Mouse (Mus musculus): ENCODE measurements at regions not wholly inside any gene's neighbourhood (a gene's known extent, or its start where the extent isn't known, plus 50 kb on each side); places are given as distances from the start of the nearest gene placed in this dataset.
A peak's percentile ranks its signal among the peaks of the same experiment; 100 is the strongest.
"Not testable (repeated sequence)": the region's sequence is repeated elsewhere in the genome, so short reads cannot be mapped to it uniquely, and the experiment has no call there.

- H3K27me3 ChIP-seq (ENCODE audit: control insufficient read depth, insufficient read depth, low read length), result no peaks in the 10 kb centered on the region
- H3K36me3 ChIP-seq (ENCODE audit: control insufficient read depth, insufficient read depth, low read length), result no peaks in the 10 kb centered on the region
- ATAC-seq (replicated peaks; ENCODE audit: insufficient number of reproducible peaks, low FRiP score, low TSS enrichment), result no peak
- no peaks in the 10 kb centered on the region for H3K9me3 ChIP-seq (replicated peaks; ENCODE audit: control insufficient read depth, low read length)
- H3K4me3 ChIP-seq (ENCODE audit: low read depth, low read length), result no peak overlapping the region
- no peak overlapping the region for H3K27ac ChIP-seq (ENCODE audit: low read depth, low read length)
- no peaks in the 10 kb centered on the region for H3K4me1 ChIP-seq (ENCODE audit: control insufficient read depth, insufficient read depth, low read length)
- no peak overlapping the region for H3K4me2 ChIP-seq
- no peak overlapping the region for H3K9ac ChIP-seq (ENCODE audit: low read depth, low read length)
These were observed 363.5 kb upstream of the Agtr1b start for GRCm38 (mm10) chr3:20730481-20730880.

- H3K36me3 ChIP-seq (ENCODE audit: control insufficient read depth, insufficient read depth, low read length); H3K9ac ChIP-seq (ENCODE audit: low read depth, low read length); H3K4me1 ChIP-seq (ENCODE audit: control insufficient read depth, insufficient read depth, low read length); H3K27ac ChIP-seq (ENCODE audit: low read depth, low read length); ATAC-seq (replicated peaks; ENCODE audit: insufficient number of reproducible peaks, low FRiP score, low TSS enrichment); H3K9me3 ChIP-seq (replicated peaks; ENCODE audit: control insufficient read depth, low read length); H3K4me3 ChIP-seq (ENCODE audit: low read depth, low read length); H3K4me2 ChIP-seq; H3K27me3 ChIP-seq (ENCODE audit: control insufficient read depth, insufficient read depth, low read length): not testable (repeated sequence)
These were observed 362.8 kb upstream of the Agtr1b start for GRCm38 (mm10) chr3:20729776-20730175.

GRCm38 (mm10) chr3:20714671-20715070 is 347.7 kb upstream of the Agtr1b start:
- ATAC-seq (replicated peaks; ENCODE audit: insufficient number of reproducible peaks, low FRiP score, low TSS enrichment), result no peak
- 0 out of 2 replicates have a peak, but pooled peaks cover 2% of the 10 kb centered on the region for H3K9me3 ChIP-seq (replicated peaks; ENCODE audit: control insufficient read depth, low read length)
- no peaks in the 10 kb centered on the region for H3K27me3 ChIP-seq (ENCODE audit: control insufficient read depth, insufficient read depth, low read length)
- H3K4me1 ChIP-seq (ENCODE audit: control insufficient read depth, insufficient read depth, low read length), result no peaks in the 10 kb centered on the region
- H3K27ac ChIP-seq (ENCODE audit: low read depth, low read length), result no peak overlapping the region
- no peak overlapping the region for H3K4me2 ChIP-seq
- no peak overlapping the region for H3K9ac ChIP-seq (ENCODE audit: low read depth, low read length)
- no peak overlapping the region for H3K4me3 ChIP-seq (ENCODE audit: low read depth, low read length)
- H3K36me3 ChIP-seq (ENCODE audit: control insufficient read depth, insufficient read depth, low read length), result no peaks in the 10 kb centered on the region
- WGBS (ENCODE audit: insufficient replicate concordance), result 35% methylated on average over 1 of the region's 1 CpGs

- WGBS (ENCODE audit: insufficient replicate concordance), result 31% methylated on average over 2 of the region's 2 CpGs
- no peak for ATAC-seq (replicated peaks; ENCODE audit: insufficient number of reproducible peaks, low FRiP score, low TSS enrichment)
These were observed 342.7 kb upstream of the Agtr1b start for GRCm38 (mm10) chr3:20709661-20710060.

GRCm38 (mm10) chr3:20695322-20695859 is 328.4 kb upstream of the Agtr1b start:
- H3K36me3 ChIP-seq (ENCODE audit: control insufficient read depth, insufficient read depth, low read length), result no peaks in the 10 kb centered on the region
- H3K9ac ChIP-seq (ENCODE audit: low read depth, low read length), result no peak overlapping the region
- 85% methylated on average over 2 of the region's 2 CpGs for WGBS (ENCODE audit: insufficient replicate concordance)
- H3K4me1 ChIP-seq (ENCODE audit: control insufficient read depth, insufficient read depth, low read length), result no peaks in the 10 kb centered on the region
- H3K4me3 ChIP-seq (ENCODE audit: low read depth, low read length), result no peak overlapping the region
- no peak overlapping the region for H3K4me2 ChIP-seq
- H3K27me3 ChIP-seq (ENCODE audit: control insufficient read depth, insufficient read depth, low read length), result no peaks in the 10 kb centered on the region
- no peaks in the 10 kb centered on the region for H3K9me3 ChIP-seq (replicated peaks; ENCODE audit: control insufficient read depth, low read length)
- ATAC-seq (replicated peaks; ENCODE audit: insufficient number of reproducible peaks, low FRiP score, low TSS enrichment), result no peak
- H3K27ac ChIP-seq (ENCODE audit: low read depth, low read length), result no peak overlapping the region

More at GRCm38 (mm10) chr3:20709661-20710060, 342.7 kb upstream of the Agtr1b start:
- Histone ChIP-seq H3K9me3 (replicated peaks; ENCODE audit: control insufficient read depth, low read length) (no peaks in the 10 kb centered on the region), H3K4me2 (no peak overlapping the region), H3K27me3 (ENCODE audit: control insufficient read depth, insufficient read depth, low read length) (no peaks in the 10 kb centered on the region), H3K36me3 (ENCODE audit: control insufficient read depth, insufficient read depth, low read length) (no peaks in the 10 kb centered on the region), H3K9ac (ENCODE audit: low read depth, low read length) (no peak overlapping the region), H3K4me3 (ENCODE audit: low read depth, low read length) (no peak overlapping the region), H3K27ac (ENCODE audit: low read depth, low read length) (no peak overlapping the region), H3K4me1 (ENCODE audit: control insufficient read depth, insufficient read depth, low read length) (no peaks in the 10 kb centered on the region)

GRCm38 (mm10) chr3:20680944-20681494 is 314.0 kb upstream of the Agtr1b start:
- H3K9ac ChIP-seq (ENCODE audit: low read depth, low read length), result no peak overlapping the region
- no peaks in the 10 kb centered on the region for H3K36me3 ChIP-seq (ENCODE audit: control insufficient read depth, insufficient read depth, low read length)
- H3K4me1 ChIP-seq (ENCODE audit: control insufficient read depth, insufficient read depth, low read length), result no peaks in the 10 kb centered on the region
- no peak overlapping the region for H3K4me2 ChIP-seq
- WGBS (ENCODE audit: insufficient replicate concordance), result 68% methylated on average over 6 of the region's 6 CpGs
- H3K27me3 ChIP-seq (ENCODE audit: control insufficient read depth, insufficient read depth, low read length), result no peaks in the 10 kb centered on the region
- ATAC-seq (replicated peaks; ENCODE audit: insufficient number of reproducible peaks, low FRiP score, low TSS enrichment), result no peak
- H3K4me3 ChIP-seq (ENCODE audit: low read depth, low read length), result no peak overlapping the region
- no peak overlapping the region for H3K27ac ChIP-seq (ENCODE audit: low read depth, low read length)
- H3K9me3 ChIP-seq (replicated peaks; ENCODE audit: control insufficient read depth, low read length), result no peaks in the 10 kb centered on the region

- Histone ChIP-seq H3K27ac (ENCODE audit: low read depth, low read length) (0 out of 2 replicates have a peak overlapping the region, but pooled peaks have one; percentile 1), H3K9me3 (replicated peaks; ENCODE audit: control insufficient read depth, low read length) (no peaks in the 10 kb centered on the region; the same call in none of the 2 replicates), H3K9ac (ENCODE audit: low read depth, low read length) (no peak overlapping the region), H3K36me3 (ENCODE audit: control insufficient read depth, insufficient read depth, low read length) (no peaks in the 10 kb centered on the region), H3K27me3 (ENCODE audit: control insufficient read depth, insufficient read depth, low read length) (no peaks in the 10 kb centered on the region), H3K4me2 (no peak overlapping the region), H3K4me1 (ENCODE audit: control insufficient read depth, insufficient read depth, low read length) (peaks cover 7% of the 10 kb centered on the region; the same call in 1 of the 2 replicates), H3K4me3 (ENCODE audit: low read depth, low read length) (no peak overlapping the region)
- peak; percentile 73 for ATAC-seq (replicated peaks; ENCODE audit: insufficient number of reproducible peaks, low FRiP score, low TSS enrichment)
- 8% methylated on average over 1 of the region's 1 CpGs for WGBS (ENCODE audit: insufficient replicate concordance)
These were observed 294.9 kb upstream of the Agtr1b start for GRCm38 (mm10) chr3:20661883-20662282.

GRCm38 (mm10) chr3:20655345-20655744 is 288.4 kb upstream of the Agtr1b start:
- H3K4me3 ChIP-seq (ENCODE audit: low read depth, low read length), result no peak overlapping the region
- no peak overlapping the region for H3K27ac ChIP-seq (ENCODE audit: low read depth, low read length)
- H3K4me2 ChIP-seq, result no peak overlapping the region
- no peak for ATAC-seq (replicated peaks; ENCODE audit: insufficient number of reproducible peaks, low FRiP score, low TSS enrichment)
- H3K9ac ChIP-seq (ENCODE audit: low read depth, low read length), result no peak overlapping the region
- no peaks in the 10 kb centered on the region for H3K9me3 ChIP-seq (replicated peaks; ENCODE audit: control insufficient read depth, low read length)
- no peaks in the 10 kb centered on the region for H3K27me3 ChIP-seq (ENCODE audit: control insufficient read depth, insufficient read depth, low read length)
- H3K4me1 ChIP-seq (ENCODE audit: control insufficient read depth, insufficient read depth, low read length), result no peaks in the 10 kb centered on the region
- H3K36me3 ChIP-seq (ENCODE audit: control insufficient read depth, insufficient read depth, low read length), result no peaks in the 10 kb centered on the region
- WGBS (ENCODE audit: insufficient replicate concordance), result 28% methylated on average over 1 of the region's 1 CpGs
